Mouse (Mus musculus) lung, adult 18-20 months (tissue): ENCODE results near the gene Arhgap25.
A peak's percentile ranks its signal among the peaks of the same experiment; 100 is the strongest.

ENCODE experiments used
- DNase-seq, 2 experiments: peaks; one replicate each; pipeline ENCODE4 v3.0.0; 2022; ENCODE audit warnings: mixed read lengths in 2 of 2

Gene Arhgap25

GRCm38 (mm10) chr6:87443253-87443652 lies 89.8 kb downstream of the Arhgap25 start:
- no peak for DNase-seq

DNA sequence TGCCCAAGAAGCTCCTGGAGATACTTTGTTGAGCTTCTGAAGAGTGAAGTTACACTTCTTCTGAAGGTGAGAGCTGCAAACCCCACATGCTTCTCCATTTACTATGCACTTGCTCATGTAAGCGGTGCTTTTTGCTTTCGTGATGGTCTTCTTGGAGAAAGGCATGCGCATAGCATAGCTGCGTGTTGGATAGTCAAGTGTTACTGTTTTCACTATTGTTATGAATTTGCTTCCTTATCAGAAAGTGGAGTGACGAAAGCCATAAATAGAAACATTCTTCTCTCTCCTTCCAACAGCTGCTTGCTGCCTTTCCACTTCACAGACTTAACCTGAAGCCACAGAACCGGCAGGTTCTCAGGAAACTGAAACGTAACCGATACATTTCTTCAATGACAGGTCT lies 96.3 kb downstream of the Arhgap25 start:
- no peak for DNase-seq

DNA sequence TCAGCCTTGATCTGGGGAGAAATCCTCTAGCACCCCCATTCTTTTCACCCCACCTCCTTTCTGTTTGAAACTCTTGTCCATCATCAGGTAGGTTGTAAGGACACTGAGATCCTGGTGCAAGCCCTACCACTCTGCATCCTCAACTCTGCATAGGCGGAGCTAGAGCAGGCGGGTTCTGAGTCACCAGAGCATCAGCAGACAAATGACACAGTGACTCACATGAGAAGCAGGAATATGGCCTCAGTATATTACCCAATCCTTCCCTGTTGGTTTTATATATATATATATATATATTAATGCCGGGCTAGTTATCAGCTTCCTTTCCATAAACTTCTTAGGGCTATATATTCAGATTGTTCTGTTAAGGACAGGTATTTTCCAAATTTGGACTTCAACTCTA lies 97.3 kb downstream of the Arhgap25 start:
- no peak for DNase-seq

DNA sequence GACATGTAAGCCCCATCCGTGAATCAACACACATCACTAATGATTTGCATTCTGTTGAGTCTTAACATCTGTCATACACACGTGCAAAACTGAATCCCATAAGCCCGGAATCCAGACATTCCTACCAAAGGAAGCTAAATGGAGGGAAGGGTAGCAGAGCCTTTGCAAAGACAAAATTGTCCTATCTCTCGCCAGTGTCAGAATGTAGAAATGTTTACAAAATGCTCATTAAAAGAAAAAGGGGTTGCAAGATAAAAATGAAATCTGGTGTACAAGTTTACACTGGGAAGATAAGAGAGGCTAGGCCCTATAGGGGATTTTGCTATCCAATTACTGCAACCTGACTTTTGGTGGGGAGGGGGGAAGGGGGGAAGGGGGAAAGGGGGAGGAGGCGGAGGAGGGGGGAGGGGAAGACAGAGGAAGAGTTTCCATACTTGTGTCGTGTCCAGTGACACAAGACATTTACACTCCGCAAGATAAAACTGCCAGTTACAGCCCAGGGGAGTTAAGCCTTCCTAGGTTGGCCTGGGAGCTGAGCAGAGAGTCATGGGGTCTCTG lies 104.5 kb downstream of the Arhgap25 start, which contains the start of gene Bmp10:
Gene Bmp10 (plus strand): TSS at position 508 of the 558 bp plus-strand sequence.
- no peak for DNase-seq

- DNase-seq = no peak
Measured at GRCm38 (mm10) chr6:87427616-87428015, 105.4 kb downstream of the Arhgap25 start.

- DNase-seq = no peak
Measured at GRCm38 (mm10) chr6:87426954-87427353, 106.1 kb downstream of the Arhgap25 start.

- no peak for DNase-seq
Measured at GRCm38 (mm10) chr6:87424037-87424816, 108.8 kb downstream of the Arhgap25 start.

DNA sequence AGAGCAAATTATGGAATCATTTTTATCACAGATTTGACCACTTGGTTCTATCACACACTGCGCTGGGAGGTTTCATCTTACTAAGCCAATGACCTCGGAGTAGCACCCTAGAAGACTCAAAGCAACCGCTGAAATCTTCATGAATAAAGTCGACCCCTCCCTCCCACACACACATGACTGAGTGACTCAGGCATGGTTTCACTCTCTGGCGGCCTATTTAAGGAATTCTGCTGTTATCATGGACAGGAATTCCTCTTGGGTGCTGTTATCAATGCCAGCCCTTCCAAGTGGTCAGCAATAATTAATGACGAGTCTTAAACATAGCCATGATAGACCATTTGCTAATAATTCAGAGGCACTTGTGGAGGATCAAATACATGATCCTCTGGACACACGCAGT lies 110.8 kb downstream of the Arhgap25 start:
- peak; percentile 3 to 7 for DNase-seq

DNA sequence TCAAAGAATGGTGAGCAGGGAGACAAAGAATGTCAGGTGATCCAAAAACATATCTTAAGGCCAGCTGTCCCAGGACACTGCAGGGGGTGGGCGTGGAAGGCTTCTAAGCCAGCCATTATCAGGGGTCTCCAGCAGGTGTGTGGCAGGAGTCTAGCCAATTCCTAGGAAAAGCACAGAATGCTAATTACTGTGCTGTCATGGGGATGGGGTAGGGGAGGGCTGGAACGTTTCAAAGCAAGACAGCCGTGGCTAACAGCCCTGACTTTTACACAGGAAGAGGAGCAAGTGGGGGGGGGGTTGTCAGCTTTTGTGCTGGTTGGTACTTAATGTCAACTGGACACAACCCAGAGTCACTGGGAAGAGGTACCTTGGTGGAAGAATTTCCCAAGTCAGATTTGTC lies 121.0 kb downstream of the Arhgap25 start:
- no peak for DNase-seq
